Mouse (Mus musculus) stomach, embryonic 14.5 days (tissue): Measurements from ENCODE around the gene Col13a1. TPM values are rescaled to one million over a fixed set of nuclear protein-coding genes. Genes with fewer than 3 reads are reported as not detected.

Source experiments
- ATAC-seq: fragments of 200-750 bp; cut with Nextera tagmentation; 2 replicates; pipeline ENCODE4 v1.8.0; 2017; ENCODE audit warnings: low read depth, moderate TSS enrichment; ENCODE audit not compliant: insufficient number of reproducible peaks, insufficient read depth, low FRiP score
- H3K27ac ChIP-seq: fragments of 300-500 bp; sonication (generic); 2 replicates; pipeline ENCODE4 v1.5.1; 2014; ENCODE audit warnings: mild to moderate bottlenecking, low read length, moderate library complexity, mixed read lengths
- H3K27me3 ChIP-seq: fragments of 300-500 bp; sonication (generic); 2 replicates; pipeline ENCODE4 v1.6.1; 2014; ENCODE audit warnings: low read length, control low read depth, mixed read lengths; ENCODE audit not compliant: control insufficient read depth, insufficient read depth
- H3K36me3 ChIP-seq: fragments of 300-500 bp; sonication (generic); 2 replicates; pipeline ENCODE4 v1.6.1; 2014; ENCODE audit warnings: mild to moderate bottlenecking, control low read depth, low read length, moderate library complexity, mixed read lengths; ENCODE audit not compliant: control insufficient read depth, insufficient read depth
- H3K4me1 ChIP-seq: fragments of 300-500 bp; sonication (generic); 2 replicates; pipeline ENCODE4 v1.6.1; 2014; ENCODE audit warnings: low read length, control low read depth, mixed read lengths; ENCODE audit not compliant: control insufficient read depth, insufficient read depth
- H3K4me2 ChIP-seq: fragments of 300-500 bp; sonication (generic); replicated peaks from 2 replicates; pipeline ENCODE4 v1.6.1; 2014; ENCODE audit warnings: low read depth, low read length, control low read depth
- H3K4me3 ChIP-seq: fragments of 300-500 bp; sonication (generic); 2 replicates; pipeline ENCODE4 v1.5.1; 2014; ENCODE audit warnings: low read depth, low read length, control low read depth
- H3K9ac ChIP-seq: fragments of 300-500 bp; sonication (generic); replicated peaks from 2 replicates; pipeline ENCODE4 v1.6.1; 2014; ENCODE audit warnings: low read depth, mild to moderate bottlenecking, control low read depth, low read length, moderate library complexity, mixed read lengths
- H3K9me3 ChIP-seq: fragments of 300-500 bp; sonication (generic); 2 replicates; pipeline ENCODE4 v1.6.1; 2016; ENCODE audit warnings: low read depth, low read length, control low read depth; ENCODE audit not compliant: control insufficient read depth
- WGBS: fragments of 180-500 bp; shearing (Covaris S2); extraction: QIAGEN DNeasy Blood & Tissue Kit; methylation state at CpG from one replicate; pipeline ENCODE4 v1.1.7; 2014; 5-methylcytosine and 5-hydroxymethylcytosine counted together
- polyA plus RNA-seq: library from polyadenylated mRNA; unstranded; fragments of >200 nt; fragmentation: Nextera tagmentation; extraction: Ambion mirVana; gene quantifications from 2 replicates; pipeline ENCODE4 v1.2.1, GENCODE M21; 2014

The Col13a1 gene
- polyA plus RNA-seq, 1 experiment from 2014 or later = 2.6 TPM

GRCm38 (mm10) chr10:61838769-61839168 lies 140.1 kb downstream of the Col13a1 start:
- Histone ChIP-seq H3K4me2 (no peak overlapping the region), H3K36me3 (no peaks in the 10 kb centered on the region)
- ATAC-seq = no peak

GRCm38 (mm10) chr10:61837286-61837685 lies 141.6 kb downstream of the Col13a1 start:
- WGBS = 73% methylated on average over 8 of the region's 8 CpGs
- Histone ChIP-seq H3K27me3 (no peaks in the 10 kb centered on the region), H3K4me1 (no peaks in the 10 kb centered on the region), H3K4me2 (no peak overlapping the region), H3K36me3 (no peaks in the 10 kb centered on the region), H3K27ac (no peak overlapping the region), H3K9me3 (no peaks in the 10 kb centered on the region), H3K9ac (no peak overlapping the region), H3K4me3 (no peak overlapping the region)
- no peak for ATAC-seq

More at GRCm38 (mm10) chr10:61838769-61839168, 140.1 kb downstream of the Col13a1 start:
- Histone ChIP-seq H3K27ac (no peak overlapping the region), H3K4me1 (no peaks in the 10 kb centered on the region), H3K4me3 (no peak overlapping the region), H3K27me3 (no peaks in the 10 kb centered on the region), H3K9me3 (no peaks in the 10 kb centered on the region), H3K9ac (no peak overlapping the region)
- WGBS = 0% methylated on average over 6 of the region's 6 CpGs

DNA sequence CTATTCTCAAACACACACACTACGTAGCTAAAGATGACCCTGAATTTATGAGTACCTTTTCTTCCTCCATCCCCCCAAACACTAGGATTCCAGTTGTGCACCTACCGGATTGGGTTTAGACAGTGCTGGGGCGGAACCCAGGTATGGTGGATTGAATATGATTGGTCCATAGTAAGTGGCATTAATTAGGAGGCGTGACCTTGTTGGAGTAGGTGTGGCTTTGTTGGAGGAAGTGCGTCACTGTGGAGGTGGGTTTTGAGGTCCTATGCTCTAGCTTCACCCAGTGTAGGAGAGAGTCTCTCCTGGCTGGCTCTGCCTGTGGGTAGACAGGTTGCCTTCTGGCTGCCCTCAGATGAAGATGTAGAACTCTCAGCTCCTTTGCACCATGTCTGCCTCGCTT lies 144.6 kb downstream of the Col13a1 start:
- WGBS = 92% methylated on average over 6 of the region's 6 CpGs
- H3K9me3 ChIP-seq = no peaks in the 10 kb centered on the region
- no peak overlapping the region for H3K4me2 ChIP-seq

GRCm38 (mm10) chr10:61832713-61833112 lies 146.2 kb downstream of the Col13a1 start:
- no peaks in the 10 kb centered on the region for H3K27me3 ChIP-seq
- no peak overlapping the region for H3K4me2 ChIP-seq
- H3K27ac ChIP-seq = no peak overlapping the region
- H3K4me1 ChIP-seq = no peaks in the 10 kb centered on the region
- no peaks in the 10 kb centered on the region for H3K36me3 ChIP-seq
- no peak overlapping the region for H3K9ac ChIP-seq
- H3K4me3 ChIP-seq = no peak overlapping the region
- no peak for ATAC-seq
- no peaks in the 10 kb centered on the region for H3K9me3 ChIP-seq
- 75% methylated on average over 11 of the region's 11 CpGs for WGBS

More for the DNA sequence above, 144.6 kb downstream of the Col13a1 start:
- H3K27me3 ChIP-seq = no peaks in the 10 kb centered on the region
- ATAC-seq = no peak
- H3K36me3 ChIP-seq = no peaks in the 10 kb centered on the region
- no peak overlapping the region for H3K4me3 ChIP-seq
- no peaks in the 10 kb centered on the region for H3K4me1 ChIP-seq
- no peak overlapping the region for H3K9ac ChIP-seq
- no peak overlapping the region for H3K27ac ChIP-seq

- 87% methylated on average over 6 of the region's 6 CpGs for WGBS
- ATAC-seq = no peak
- Histone ChIP-seq H3K4me2 (no peak overlapping the region), H3K9ac (no peak overlapping the region), H3K36me3 (no peaks in the 10 kb centered on the region), H3K27ac (no peak overlapping the region), H3K4me1 (peaks cover 6% of the 10 kb centered on the region; the same call in 1 of the 2 replicates), H3K4me3 (no peak overlapping the region), H3K9me3 (no peaks in the 10 kb centered on the region), H3K27me3 (no peaks in the 10 kb centered on the region)
These were observed 147.2 kb downstream of the Col13a1 start for GRCm38 (mm10) chr10:61831741-61832140.

- no peak overlapping the region for H3K4me2 ChIP-seq
- no peak overlapping the region for H3K4me3 ChIP-seq
- H3K9ac ChIP-seq = no peak overlapping the region
- no peaks in the 10 kb centered on the region for H3K27me3 ChIP-seq
- no peak overlapping the region for H3K27ac ChIP-seq
- 75% methylated on average over 12 of the region's 12 CpGs for WGBS
- no peaks in the 10 kb centered on the region for H3K9me3 ChIP-seq
- ATAC-seq = no peak
- no peaks in the 10 kb centered on the region for H3K36me3 ChIP-seq
- H3K4me1 ChIP-seq = peaks cover 10% of the 10 kb centered on the region; the same call in 1 of the 2 replicates
These were observed 147.7 kb downstream of the Col13a1 start for GRCm38 (mm10) chr10:61831251-61831650.

GRCm38 (mm10) chr10:61830817-61831216 lies 148.1 kb downstream of the Col13a1 start:
- WGBS = 40% methylated on average over 9 of the region's 9 CpGs
- Histone ChIP-seq H3K27me3 (no peaks in the 10 kb centered on the region), H3K9ac (no peak overlapping the region), H3K4me2 (no peak overlapping the region), H3K9me3 (no peaks in the 10 kb centered on the region), H3K4me1 (peaks cover 14% of the 10 kb centered on the region; the same call in 1 of the 2 replicates), H3K27ac (no peak overlapping the region), H3K36me3 (no peaks in the 10 kb centered on the region), H3K4me3 (no peak overlapping the region)
- no peak for ATAC-seq

DNA sequence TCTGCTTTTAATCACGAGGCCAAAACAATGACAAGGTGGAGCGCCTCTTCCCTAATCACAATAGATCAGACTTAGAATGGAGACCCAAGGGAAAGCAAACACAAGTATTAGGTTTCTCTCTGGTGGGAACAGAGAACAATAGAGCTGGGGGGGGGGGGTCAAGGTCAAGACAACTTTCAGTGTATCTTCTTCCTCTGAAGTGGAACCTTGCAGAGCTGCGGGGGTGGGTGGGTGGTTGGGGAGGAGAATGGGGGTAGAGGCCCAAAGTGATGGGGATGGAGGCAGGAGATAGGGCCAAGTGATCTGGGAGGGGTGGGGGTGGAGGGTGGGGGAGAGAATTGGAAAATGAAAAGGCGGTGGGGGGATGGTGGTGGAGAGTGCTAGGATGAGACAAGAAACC lies 149.9 kb downstream of the Col13a1 start:
- H3K9ac ChIP-seq = no peak overlapping the region
- no peak overlapping the region for H3K27ac ChIP-seq
- WGBS = 69% methylated on average over 4 of the region's 4 CpGs
- no peak for ATAC-seq
- peaks cover 14% of the 10 kb centered on the region; the same call in 1 of the 2 replicates for H3K4me1 ChIP-seq
- no peaks in the 10 kb centered on the region for H3K9me3 ChIP-seq
- H3K4me3 ChIP-seq = no peak overlapping the region
- no peaks in the 10 kb centered on the region for H3K36me3 ChIP-seq
- no peak overlapping the region for H3K4me2 ChIP-seq
- no peaks in the 10 kb centered on the region for H3K27me3 ChIP-seq
